Mouse (Mus musculus) neural tube, embryonic 12.5 days (tissue): ENCODE measurements around the gene Pcsk5. TPM values are rescaled to one million over a fixed set of nuclear protein-coding genes. Genes with fewer than 3 reads are reported as not detected.
"Not testable (repeated sequence)": the region's sequence is repeated elsewhere in the genome, so short reads cannot be mapped to it uniquely, and the experiment has no call there.

ENCODE experiments used
- ATAC-seq: fragments of 200-750 bp; cut with Nextera tagmentation; 2 replicates; pipeline ENCODE4 v1.8.0; 2017; ENCODE audit warnings: low read depth, mild to moderate bottlenecking, moderate TSS enrichment, moderate library complexity; ENCODE audit not compliant: low FRiP score
- H3K27ac ChIP-seq: fragments of 300-500 bp; sonication (generic); 2 replicates; pipeline ENCODE4 v1.5.1; 2016
- H3K27me3 ChIP-seq: fragments of 300-500 bp; sonication (generic); replicated peaks from 2 replicates; pipeline ENCODE4 v1.6.1; 2016; ENCODE audit warnings: mild to moderate bottlenecking
- H3K36me3 ChIP-seq: fragments of 300-500 bp; sonication (generic); 2 replicates; pipeline ENCODE4 v1.6.1; 2016; ENCODE audit warnings: mild to moderate bottlenecking
- H3K4me1 ChIP-seq: fragments of 300-500 bp; sonication (generic); 2 replicates; pipeline ENCODE4 v1.6.1; 2016
- H3K4me2 ChIP-seq: fragments of 300-500 bp; sonication (generic); replicated peaks from 2 replicates; pipeline ENCODE4 v1.6.1; 2016; ENCODE audit warnings: mild to moderate bottlenecking
- H3K4me3 ChIP-seq: fragments of 300-500 bp; sonication (generic); 2 replicates; pipeline ENCODE4 v1.5.1; 2016
- H3K9ac ChIP-seq: fragments of 300-500 bp; sonication (generic); 2 replicates; pipeline ENCODE4 v1.6.1; 2016; ENCODE audit warnings: mild to moderate bottlenecking
- H3K9me3 ChIP-seq: fragments of 300-500 bp; sonication (generic); 2 replicates; pipeline ENCODE4 v1.6.1; 2016; ENCODE audit warnings: mild to moderate bottlenecking
- WGBS: fragments of 180-500 bp; shearing (Covaris S2); methylation state at CpG from one replicate; pipeline ENCODE4 v1.1.7; 2016; 5-methylcytosine and 5-hydroxymethylcytosine counted together
- polyA plus RNA-seq: library from polyadenylated mRNA; unstranded; fragments of >200 nt; fragmentation: Nextera tagmentation; extraction: Ambion mirVana; gene quantifications from 2 replicates; pipeline ENCODE4 v1.2.1, GENCODE M21; 2016

Gene Pcsk5
- polyA plus RNA-seq, 1 experiment from 2014 or later = 10.4 TPM

DNA sequence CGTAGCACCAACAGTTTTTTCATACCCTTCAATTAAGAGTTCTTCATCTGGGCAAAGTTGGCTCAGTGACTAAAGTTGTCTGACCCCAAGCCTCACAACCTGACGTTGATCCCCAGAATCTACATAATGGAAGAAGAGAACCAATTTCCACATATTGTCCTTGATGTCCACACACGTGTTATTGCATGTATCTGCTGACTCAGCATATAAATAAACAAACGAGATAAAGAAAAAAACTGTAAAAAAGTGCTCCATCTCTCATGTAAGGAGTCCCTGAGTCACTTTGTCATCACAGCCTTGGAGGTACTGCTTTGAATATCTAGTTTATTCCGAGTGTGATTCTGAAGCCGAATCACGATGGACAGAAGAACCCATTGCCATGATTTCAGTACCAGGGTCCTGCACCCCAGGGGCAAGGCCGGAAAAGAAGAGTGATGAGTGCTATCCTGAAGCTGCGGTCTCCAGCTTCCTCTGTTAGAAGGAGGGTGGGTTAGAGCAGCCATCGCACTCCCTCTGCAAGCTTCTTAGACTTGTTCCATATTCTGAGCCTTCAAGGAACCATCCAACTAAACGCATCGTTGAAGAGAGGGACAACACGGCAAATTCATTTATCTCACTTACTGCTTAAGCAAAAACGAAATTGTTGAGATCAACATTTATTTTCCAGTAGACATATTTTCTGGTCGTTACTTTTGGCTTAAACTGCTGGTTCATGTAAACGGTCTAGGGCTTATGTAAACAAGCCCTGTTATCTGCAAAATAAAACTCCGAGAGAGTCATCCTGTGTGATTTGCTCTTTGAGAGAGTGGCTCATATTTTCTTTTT, 348.2 kb downstream of the Pcsk5 start:
- no peak overlapping the region for H3K4me3 ChIP-seq
- no peaks in the 10 kb centered on the region for H3K36me3 ChIP-seq
- no peaks in the 10 kb centered on the region for H3K9me3 ChIP-seq
- ATAC-seq = no peak
- H3K27me3 ChIP-seq = no peaks in the 10 kb centered on the region
- WGBS = 88% methylated on average over 17 of the region's 17 CpGs
- peaks cover 5% of the 10 kb centered on the region; the same call in 1 of the 2 replicates for H3K4me1 ChIP-seq
- H3K27ac ChIP-seq = no peak overlapping the region
- no peak overlapping the region for H3K4me2 ChIP-seq
- no peak overlapping the region for H3K9ac ChIP-seq

GRCm38 (mm10) chr19:17482126-17482790, 355.2 kb downstream of the Pcsk5 start:
- Histone ChIP-seq H3K4me1 (no peaks in the 10 kb centered on the region), H3K9me3 (no peaks in the 10 kb centered on the region), H3K4me2 (no peak overlapping the region), H3K27ac (no peak overlapping the region), H3K4me3 (no peak overlapping the region), H3K27me3 (no peaks in the 10 kb centered on the region), H3K9ac (no peak overlapping the region), H3K36me3 (no peaks in the 10 kb centered on the region)
- WGBS = 70% methylated on average over 6 of the region's 6 CpGs
- ATAC-seq = no peak

DNA sequence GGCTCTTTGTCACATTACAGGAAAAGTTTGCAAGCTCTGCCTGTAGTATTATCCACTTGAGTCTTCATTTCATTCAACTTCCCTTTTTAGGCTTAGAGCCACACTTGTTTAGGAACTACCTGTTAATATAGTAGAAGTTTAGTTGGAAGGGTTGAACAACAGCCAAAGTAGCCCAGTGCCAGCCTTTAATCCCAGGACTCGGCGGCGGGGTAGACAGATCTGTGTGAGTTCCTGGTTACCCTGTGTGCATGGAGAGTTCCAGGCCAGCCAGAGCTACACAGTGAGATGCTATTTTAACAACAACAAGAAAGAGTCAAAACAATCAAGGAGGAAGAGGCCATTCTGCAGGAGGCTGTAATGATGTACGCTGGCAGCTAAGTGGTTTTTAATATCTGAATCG, 358.0 kb downstream of the Pcsk5 start:
- ATAC-seq = no peak
- no peak overlapping the region for H3K4me2 ChIP-seq
- H3K36me3 ChIP-seq = no peaks in the 10 kb centered on the region
- no peak overlapping the region for H3K4me3 ChIP-seq
- no peak overlapping the region for H3K9ac ChIP-seq
- WGBS = 97% methylated on average over 5 of the region's 5 CpGs
- no peaks in the 10 kb centered on the region for H3K27me3 ChIP-seq
- no peak overlapping the region for H3K27ac ChIP-seq
- H3K9me3 ChIP-seq = no peaks in the 10 kb centered on the region
- no peaks in the 10 kb centered on the region for H3K4me1 ChIP-seq

- H3K27ac ChIP-seq = no peak overlapping the region
- 79% methylated on average over 5 of the region's 5 CpGs for WGBS
- H3K4me1 ChIP-seq = no peaks in the 10 kb centered on the region
- no peak overlapping the region for H3K4me2 ChIP-seq
- no peak for ATAC-seq
- no peak overlapping the region for H3K4me3 ChIP-seq
- no peaks in the 10 kb centered on the region for H3K27me3 ChIP-seq
- no peaks in the 10 kb centered on the region for H3K9me3 ChIP-seq
- no peaks in the 10 kb centered on the region for H3K36me3 ChIP-seq
- H3K9ac ChIP-seq = no peak overlapping the region
Measured at GRCm38 (mm10) chr19:17476021-17476420, 361.4 kb downstream of the Pcsk5 start.

- not testable (repeated sequence) for H3K4me3 ChIP-seq, H3K27ac ChIP-seq, H3K27me3 ChIP-seq, H3K9ac ChIP-seq, H3K36me3 ChIP-seq, H3K9me3 ChIP-seq, H3K4me1 ChIP-seq, ATAC-seq, H3K4me2 ChIP-seq
- 92% methylated on average over 2 of the region's 2 CpGs for WGBS
Measured at GRCm38 (mm10) chr19:17473138-17473537, 364.3 kb downstream of the Pcsk5 start.

DNA sequence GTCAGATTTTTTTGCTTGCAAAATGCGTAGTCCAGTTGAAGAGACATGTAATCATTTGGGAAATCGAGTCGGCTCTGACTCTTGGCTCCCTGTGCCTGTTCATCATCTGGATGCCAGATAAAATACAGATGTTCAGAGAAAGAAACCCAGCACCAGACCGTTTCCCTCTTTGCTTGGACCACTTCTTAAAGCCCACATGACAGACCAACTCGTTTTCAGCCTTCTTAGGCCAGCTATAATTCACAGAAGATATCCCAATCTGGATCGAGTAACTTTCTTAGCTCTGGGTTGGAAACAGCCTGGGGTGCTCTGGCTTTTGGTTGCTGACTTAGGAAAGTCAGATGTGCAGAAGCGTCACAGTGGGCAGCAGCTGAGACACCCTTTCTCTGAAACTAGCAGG, 365.6 kb downstream of the Pcsk5 start:
- 77% methylated on average over 7 of the region's 7 CpGs for WGBS
- Histone ChIP-seq H3K4me3 (no peak overlapping the region), H3K4me2 (no peak overlapping the region), H3K36me3 (no peaks in the 10 kb centered on the region), H3K9ac (no peak overlapping the region), H3K27ac (no peak overlapping the region), H3K4me1 (no peaks in the 10 kb centered on the region), H3K27me3 (no peaks in the 10 kb centered on the region), H3K9me3 (no peaks in the 10 kb centered on the region)
- ATAC-seq = no peak

GRCm38 (mm10) chr19:17471196-17471595, 366.2 kb downstream of the Pcsk5 start:
- Histone ChIP-seq H3K9ac (no peak overlapping the region), H3K4me2 (no peak overlapping the region), H3K27ac (no peak overlapping the region), H3K9me3 (no peaks in the 10 kb centered on the region), H3K4me1 (no peaks in the 10 kb centered on the region), H3K27me3 (no peaks in the 10 kb centered on the region), H3K36me3 (no peaks in the 10 kb centered on the region), H3K4me3 (no peak overlapping the region)
- WGBS = 74% methylated on average over 4 of the region's 4 CpGs
- ATAC-seq = no peak

DNA sequence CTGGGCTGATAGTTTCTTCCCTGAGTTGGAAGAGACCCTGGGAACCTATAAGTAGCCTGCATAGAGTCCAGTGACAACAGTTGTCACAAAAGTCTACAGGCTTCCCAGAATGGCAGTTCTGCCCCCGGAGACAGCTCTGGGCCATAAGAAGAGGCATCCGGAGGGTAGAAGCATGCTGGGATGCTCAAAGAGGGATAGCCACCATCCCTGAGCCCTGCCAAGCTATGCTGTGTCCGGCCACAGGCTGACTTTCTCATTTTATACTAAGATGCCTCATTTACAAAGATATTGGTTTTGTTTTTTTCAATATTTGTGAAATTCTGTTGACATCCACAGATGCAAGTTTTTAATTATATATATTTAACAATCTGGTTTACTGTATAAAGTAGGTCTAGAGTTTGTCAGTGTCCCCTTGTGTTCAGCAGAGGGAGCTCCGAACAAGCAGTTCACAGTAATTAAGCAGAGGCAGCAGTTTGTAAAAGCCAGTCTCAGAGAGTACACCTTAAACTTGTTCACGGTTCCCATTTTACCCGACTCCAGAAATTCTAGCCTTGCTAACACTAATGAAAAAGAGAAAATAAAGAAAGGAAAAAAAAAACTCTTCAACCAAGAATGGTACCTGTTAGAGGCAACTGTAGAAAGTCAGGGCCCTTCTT, 369.7 kb downstream of the Pcsk5 start:
- Histone ChIP-seq H3K27ac (no peak overlapping the region), H3K9me3 (no peaks in the 10 kb centered on the region), H3K4me2 (no peak overlapping the region), H3K4me1 (no peaks in the 10 kb centered on the region), H3K27me3 (no peaks in the 10 kb centered on the region), H3K9ac (no peak overlapping the region), H3K4me3 (no peak overlapping the region), H3K36me3 (no peaks in the 10 kb centered on the region)
- peak; percentile 65; the same call in 1 of the 2 replicates for ATAC-seq
- WGBS = 62% methylated on average over 6 of the region's 6 CpGs

DNA sequence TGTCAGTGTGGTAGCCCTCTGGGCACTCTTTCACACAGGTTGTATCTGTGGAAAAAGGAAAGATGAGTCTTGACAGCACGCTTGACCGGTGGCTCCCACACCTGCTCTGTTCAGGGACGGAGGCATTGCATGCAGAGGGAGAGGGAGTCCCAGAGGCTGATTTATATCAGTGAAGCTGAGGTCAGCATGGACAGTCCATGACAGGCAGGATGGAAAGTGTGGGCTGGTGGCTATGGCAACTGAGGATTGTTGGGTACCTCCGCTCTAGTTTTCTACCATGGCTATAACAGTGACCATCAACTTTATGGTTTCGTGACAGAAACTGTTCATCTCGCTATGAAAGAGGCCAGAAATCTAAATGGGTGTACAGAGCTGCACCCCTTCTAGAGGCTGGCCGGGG, 385.4 kb downstream of the Pcsk5 start:
- Histone ChIP-seq H3K4me1 (no peaks in the 10 kb centered on the region), H3K27ac (no peak overlapping the region), H3K9me3 (no peaks in the 10 kb centered on the region), H3K4me3 (no peak overlapping the region), H3K4me2 (no peak overlapping the region), H3K36me3 (no peaks in the 10 kb centered on the region), H3K9ac (no peak overlapping the region), H3K27me3 (no peaks in the 10 kb centered on the region)
- 88% methylated on average over 7 of the region's 7 CpGs for WGBS
- ATAC-seq = no peak

GRCm38 (mm10) chr19:17443581-17443980, 393.9 kb downstream of the Pcsk5 start:
- no peaks in the 10 kb centered on the region for H3K4me1 ChIP-seq
- H3K27me3 ChIP-seq = no peaks in the 10 kb centered on the region
- H3K27ac ChIP-seq = no peak overlapping the region
- H3K9me3 ChIP-seq = no peaks in the 10 kb centered on the region
- H3K4me3 ChIP-seq = no peak overlapping the region
- no peak for ATAC-seq
- no peak overlapping the region for H3K9ac ChIP-seq
- H3K4me2 ChIP-seq = no peak overlapping the region
- 94% methylated on average over 7 of the region's 7 CpGs for WGBS
- H3K36me3 ChIP-seq = no peaks in the 10 kb centered on the region

DNA sequence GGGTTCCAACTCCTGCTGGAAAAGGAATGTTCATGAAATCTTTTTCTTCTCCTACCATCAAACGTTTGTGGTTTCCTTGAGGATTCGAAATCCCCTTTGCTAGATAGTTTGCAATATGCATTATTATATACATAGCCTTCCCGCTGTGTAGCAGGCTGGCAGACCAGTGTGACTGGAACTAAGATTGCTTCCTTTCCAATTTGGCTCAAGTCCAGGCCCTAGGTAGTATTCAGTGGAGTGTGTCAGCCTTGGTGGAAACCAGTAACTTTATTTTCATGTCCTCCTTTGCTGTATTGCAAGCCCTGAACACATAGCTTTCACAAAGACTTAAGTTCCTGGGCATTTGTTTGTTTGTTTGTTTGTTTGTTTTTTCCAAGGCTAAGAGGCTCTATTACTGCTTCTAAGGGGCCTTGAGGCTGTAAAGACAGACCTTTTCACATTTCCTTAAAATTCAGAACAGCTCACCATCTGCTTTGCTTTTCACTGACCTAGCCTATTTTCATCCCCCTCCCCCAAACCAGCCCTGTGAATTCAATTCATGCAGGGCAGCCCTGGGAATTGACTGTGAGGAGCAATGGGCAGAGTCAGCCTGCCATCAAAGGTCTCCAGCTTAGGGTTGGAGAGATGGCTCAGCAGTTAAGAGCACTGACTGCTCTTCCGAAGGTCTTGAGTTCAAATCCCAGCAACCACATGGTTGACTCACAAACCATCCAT, 397.8 kb downstream of the Pcsk5 start:
- Histone ChIP-seq H3K27ac (no peak overlapping the region), H3K27me3 (no peaks in the 10 kb centered on the region), H3K4me3 (no peak overlapping the region), H3K4me1 (no peaks in the 10 kb centered on the region), H3K9ac (no peak overlapping the region), H3K36me3 (no peaks in the 10 kb centered on the region), H3K9me3 (no peaks in the 10 kb centered on the region), H3K4me2 (no peak overlapping the region)
- WGBS = 83% methylated on average over 4 of the region's 4 CpGs
- no peak for ATAC-seq

DNA sequence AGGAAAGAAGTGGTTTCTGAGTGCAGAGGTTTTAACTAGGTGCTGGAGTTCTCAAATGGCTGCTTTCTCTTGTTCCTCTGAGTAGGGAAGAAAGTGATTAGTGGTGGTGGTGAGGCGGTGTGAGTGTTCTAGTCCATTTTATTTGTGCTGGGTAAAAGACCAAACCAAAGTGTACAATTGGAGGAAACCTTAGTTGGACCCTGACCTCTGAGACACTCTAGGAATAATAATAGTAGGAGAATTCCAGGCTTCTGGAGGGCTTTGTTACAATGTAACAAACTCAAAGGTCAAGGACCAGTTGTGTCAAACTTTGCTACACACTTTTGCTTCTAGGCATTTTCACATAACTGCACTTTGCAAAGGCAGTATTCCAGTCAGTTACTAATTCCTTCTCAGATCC, 400.8 kb downstream of the Pcsk5 start:
- WGBS = 97% methylated on average over 1 of the region's 1 CpGs
- no peak overlapping the region for H3K4me3 ChIP-seq

More for the DNA sequence above, 400.8 kb downstream of the Pcsk5 start:
- H3K4me2 ChIP-seq = no peak overlapping the region
- H3K27me3 ChIP-seq = no peaks in the 10 kb centered on the region
- no peak overlapping the region for H3K9ac ChIP-seq
- H3K36me3 ChIP-seq = no peaks in the 10 kb centered on the region
- H3K4me1 ChIP-seq = no peaks in the 10 kb centered on the region
- no peak for ATAC-seq
- H3K27ac ChIP-seq = no peak overlapping the region
- H3K9me3 ChIP-seq = no peaks in the 10 kb centered on the region
